Mouse (Mus musculus) lung, embryonic 16.5 days (tissue): ENCODE measurements around the gene B230118H07Rik. TPM values are rescaled to one million over a fixed set of nuclear protein-coding genes. Genes with fewer than 3 reads are reported as not detected.

ENCODE experiments used
- ATAC-seq: fragments of 200-750 bp; cut with Nextera tagmentation; 2 replicates; pipeline ENCODE4 v1.8.0; 2017; ENCODE audit warnings: low read depth, mild to moderate bottlenecking, moderate library complexity
- H3K27ac ChIP-seq: fragments of 300-500 bp; sonication (generic); 2 replicates; pipeline ENCODE4 v1.5.1; 2014; ENCODE audit warnings: mild to moderate bottlenecking, control low read depth, low read length
- H3K27me3 ChIP-seq: fragments of 300-500 bp; sonication (generic); 2 replicates; pipeline ENCODE4 v1.6.1; 2014; ENCODE audit warnings: low read depth, low read length, mixed read lengths; ENCODE audit not compliant: control insufficient read depth, insufficient read depth
- H3K36me3 ChIP-seq: fragments of 300-500 bp; sonication (generic); 2 replicates; pipeline ENCODE4 v1.6.1; 2014; ENCODE audit warnings: low read length; ENCODE audit not compliant: control insufficient read depth, insufficient read depth
- H3K4me1 ChIP-seq: fragments of 300-500 bp; sonication (generic); replicated peaks from 2 replicates; pipeline ENCODE4 v1.6.1; 2014; ENCODE audit warnings: low read length, mixed read lengths; ENCODE audit not compliant: control insufficient read depth, insufficient read depth
- H3K4me2 ChIP-seq: fragments of 300-500 bp; sonication (generic); 2 replicates; pipeline ENCODE4 v1.6.1; 2014; ENCODE audit warnings: low read depth, low read length, control low read depth
- H3K4me3 ChIP-seq: fragments of 300-500 bp; sonication (generic); 2 replicates; pipeline ENCODE4 v1.5.1; 2014; ENCODE audit warnings: mild to moderate bottlenecking, low read length, control low read depth
- H3K9ac ChIP-seq: fragments of 300-500 bp; sonication (generic); 2 replicates; pipeline ENCODE4 v1.6.1; 2014; ENCODE audit warnings: low read length, control low read depth
- H3K9me3 ChIP-seq: fragments of 300-500 bp; sonication (generic); 2 replicates; pipeline ENCODE4 v1.6.1; 2016; ENCODE audit warnings: low read length; ENCODE audit not compliant: control insufficient read depth
- WGBS: fragments of 180-500 bp; shearing (Covaris S2); extraction: QIAGEN DNeasy Blood & Tissue Kit; methylation state at CpG from one replicate; pipeline ENCODE4 v1.1.7; 2014; 5-methylcytosine and 5-hydroxymethylcytosine counted together
- polyA plus RNA-seq: library from polyadenylated mRNA; unstranded; fragments of >200 nt; fragmentation: Nextera tagmentation; extraction: Ambion mirVana; gene quantifications from 2 replicates; pipeline ENCODE4 v1.2.1, GENCODE M21; 2015

The B230118H07Rik gene
- polyA plus RNA-seq, 1 experiment from 2014 or later = 58.4 TPM

- peak; percentile 98 for ATAC-seq
- H3K9me3 ChIP-seq = no peaks in the 10 kb centered on the region
- peak within 1 kb of the TSS; percentile 12; the same call in 1 of the 2 replicates for H3K27ac ChIP-seq
- H3K36me3 ChIP-seq = no peaks in the 10 kb centered on the region
- WGBS = under 1% methylated on average over 60 of the region's 68 CpGs
- peak within 1 kb of the TSS; percentile 94 for H3K9ac ChIP-seq
- H3K27me3 ChIP-seq = no peaks in the 10 kb centered on the region; the same call in 1 of the 2 replicates
- H3K4me1 ChIP-seq = peaks cover 6% of the 10 kb centered on the region
- H3K4me3 ChIP-seq = peak within 1 kb of the TSS; percentile 91
- peak within 1 kb of the TSS; percentile 62 for H3K4me2 ChIP-seq
These were observed 29.1 kb upstream of the B230118H07Rik start, which contains the start of gene Traf6 for GRCm38 (mm10) chr2:101678236-101679021. Traf6 (plus strand) TSS chr2:101678429.

- 76% methylated on average over 3 of the region's 3 CpGs for WGBS
- H3K4me3 ChIP-seq = no peak overlapping the region
- 0 out of 2 replicates have a peak, but pooled peaks cover 2% of the 10 kb centered on the region for H3K4me1 ChIP-seq
- no peak overlapping the region for H3K27ac ChIP-seq
- no peaks in the 10 kb centered on the region for H3K36me3 ChIP-seq
- no peak for ATAC-seq
- H3K9me3 ChIP-seq = no peaks in the 10 kb centered on the region
- no peak overlapping the region for H3K9ac ChIP-seq
- H3K4me2 ChIP-seq = no peak overlapping the region
- H3K27me3 ChIP-seq = no peaks in the 10 kb centered on the region; the same call in 1 of the 2 replicates
These were observed 24.2 kb upstream of the B230118H07Rik start for GRCm38 (mm10) chr2:101673547-101673946.

GRCm38 (mm10) chr2:101668751-101669150 lies 19.4 kb upstream of the B230118H07Rik start:
- Histone ChIP-seq H3K27ac (no peak overlapping the region), H3K9me3 (no peaks in the 10 kb centered on the region), H3K9ac (no peak overlapping the region), H3K4me2 (no peak overlapping the region), H3K4me3 (no peak overlapping the region), H3K4me1 (peaks cover 4% of the 10 kb centered on the region; the same call in 1 of the 2 replicates), H3K27me3 (no peaks in the 10 kb centered on the region), H3K36me3 (no peaks in the 10 kb centered on the region)
- ATAC-seq = no peak
- 83% methylated on average over 3 of the region's 3 CpGs for WGBS

GRCm38 (mm10) chr2:101665703-101666092 lies 16.4 kb upstream of the B230118H07Rik start:
- Histone ChIP-seq H3K27me3 (no peaks in the 10 kb centered on the region), H3K4me2 (no peak overlapping the region), H3K9me3 (no peaks in the 10 kb centered on the region), H3K27ac (no peak overlapping the region), H3K9ac (no peak overlapping the region), H3K4me3 (no peak overlapping the region), H3K4me1 (peaks cover 4% of the 10 kb centered on the region; the same call in 1 of the 2 replicates), H3K36me3 (no peaks in the 10 kb centered on the region)
- 87% methylated on average over 3 of the region's 3 CpGs for WGBS
- ATAC-seq = no peak

- no peaks in the 10 kb centered on the region for H3K27me3 ChIP-seq
- peaks cover 4% of the 10 kb centered on the region; the same call in 1 of the 2 replicates for H3K4me1 ChIP-seq
- H3K4me2 ChIP-seq = no peak overlapping the region
- no peaks in the 10 kb centered on the region for H3K36me3 ChIP-seq
- 22% methylated on average over 9 of the region's 9 CpGs for WGBS
- H3K4me3 ChIP-seq = no peak overlapping the region
- peak; percentile 70 for ATAC-seq
- no peak overlapping the region for H3K27ac ChIP-seq
- H3K9me3 ChIP-seq = no peaks in the 10 kb centered on the region
- no peak overlapping the region for H3K9ac ChIP-seq
These were observed 15.8 kb upstream of the B230118H07Rik start for GRCm38 (mm10) chr2:101665058-101665702.

- 73% methylated on average over 2 of the region's 2 CpGs for WGBS
- H3K27ac ChIP-seq = no peak overlapping the region
- H3K4me2 ChIP-seq = no peak overlapping the region
- peaks cover 2% of the 10 kb centered on the region; the same call in 1 of the 2 replicates for H3K4me1 ChIP-seq
- no peaks in the 10 kb centered on the region for H3K9me3 ChIP-seq
- H3K9ac ChIP-seq = no peak overlapping the region
- ATAC-seq = no peak
- H3K4me3 ChIP-seq = no peak overlapping the region
- H3K27me3 ChIP-seq = no peaks in the 10 kb centered on the region
- no peaks in the 10 kb centered on the region for H3K36me3 ChIP-seq
These were observed 11.2 kb upstream of the B230118H07Rik start for GRCm38 (mm10) chr2:101660536-101660935.

- Histone ChIP-seq H3K9ac (no peak overlapping the region), H3K36me3 (no peaks in the 10 kb centered on the region), H3K4me1 (no peaks in the 10 kb centered on the region), H3K4me3 (peak overlapping the region; percentile 29), H3K4me2 (peak overlapping the region; percentile 53), H3K27ac (no peak overlapping the region), H3K9me3 (no peaks in the 10 kb centered on the region), H3K27me3 (no peaks in the 10 kb centered on the region; the same call in 1 of the 2 replicates)
- 18% methylated on average over 14 of the region's 14 CpGs for WGBS
- ATAC-seq = peak; percentile 67
These were observed 3.7 kb upstream of the B230118H07Rik start for GRCm38 (mm10) chr2:101652921-101653597.

- Histone ChIP-seq H3K36me3 (no peaks in the 10 kb centered on the region), H3K4me3 (peak overlapping the region; percentile 29), H3K9ac (no peak overlapping the region), H3K27ac (no peak overlapping the region), H3K4me2 (peak overlapping the region; percentile 53), H3K27me3 (no peaks in the 10 kb centered on the region; the same call in 1 of the 2 replicates), H3K9me3 (no peaks in the 10 kb centered on the region), H3K4me1 (no peaks in the 10 kb centered on the region)
- ATAC-seq = 0 out of 2 replicates have a peak, but pooled peaks have one; percentile 12
- 32% methylated on average over 14 of the region's 14 CpGs for WGBS
These were observed 3.0 kb upstream of the B230118H07Rik start for GRCm38 (mm10) chr2:101652204-101652920.
